Mouse (Mus musculus): ENCODE measurements around the gene Olfr459.

DNA sequence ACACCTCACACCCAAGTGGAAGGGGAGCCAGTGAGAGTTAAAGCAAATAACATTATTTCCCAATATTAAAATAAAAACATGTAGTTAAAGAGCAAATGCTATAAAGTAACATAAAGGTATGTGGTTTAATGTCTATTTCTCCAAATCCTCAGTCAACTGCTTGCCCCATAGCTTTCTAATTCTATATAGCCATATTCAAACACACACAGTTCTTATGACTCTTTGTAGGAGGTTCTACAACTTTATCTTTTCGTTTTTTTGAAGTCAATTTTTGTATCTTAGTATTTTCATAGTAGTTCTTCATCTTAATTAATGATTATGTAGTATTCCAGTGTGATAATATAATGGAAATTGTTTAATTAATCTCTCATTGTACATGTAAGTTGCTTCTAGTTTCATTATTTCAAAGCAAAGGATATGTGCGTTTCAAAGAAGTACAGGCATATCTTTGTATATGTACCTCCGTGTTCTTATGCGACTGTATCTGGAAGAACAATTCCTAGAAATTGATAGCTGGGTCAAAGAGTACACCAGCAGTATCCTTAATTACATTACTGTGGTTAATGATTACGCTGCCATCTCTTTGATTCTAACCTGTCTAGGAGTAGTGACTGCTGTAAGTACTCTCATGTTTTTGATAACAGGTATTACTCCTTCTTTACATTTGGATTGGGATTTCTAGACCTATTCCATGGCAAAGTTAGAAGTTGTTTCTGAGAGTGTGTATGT is 30.1 kb downstream of the Olfr459 start:
- no peak for TF ChIP-seq CTCF (IDR thresholded peaks at IDR 0.05; ENCODE audit: control insufficient read depth, insufficient read depth, insufficient read length)
- TF ChIP-seq USF1 (IDR thresholded peaks at IDR 0.05; ENCODE audit: low read depth): no peak
- no peak for TF ChIP-seq CEBPB (IDR thresholded peaks at IDR 0.05; ENCODE audit: low read depth)
- TF ChIP-seq MAX (IDR thresholded peaks at IDR 0.05): no peak
